Mouse (Mus musculus): Measurements from ENCODE around the gene Ecd. TPM values are rescaled to one million over a fixed set of nuclear protein-coding genes. Genes with fewer than 3 reads are reported as not detected.

The Ecd gene
- total RNA-seq (2021), result 39.2 and 46.9 TPM in 2 replicates
- long read RNA-seq, experiment 1, transcript Ecd-201 (14 exons, 3,132 nt), result major isoform, 52 of 66 reads
- long read RNA-seq, experiment 1, partial matches to known transcripts, result 7 of 66 reads
- long read RNA-seq, experiment 1, other reads (novel, unspliced or antisense), result 7 of 66 reads
- long read RNA-seq, experiment 2, transcript Ecd-201 (14 exons, 3,132 nt), result major isoform, 30 of 39 reads
- long read RNA-seq, experiment 2, partial matches to known transcripts, result 7 of 39 reads
- long read RNA-seq, experiment 2, other reads (novel, unspliced or antisense), result 2 of 39 reads

GRCm38 (mm10) chr14:20347991-20348541 lies at the start of gene Ecd, which contains the start of gene Fam149b:
Gene Ecd, minus strand, starts transcription at chr14:20348121.
Gene Fam149b, plus strand, starts transcription at chr14:20348162.
- DNase-seq, result peak; percentile 95

GRCm38 (mm10) chr14:20397220-20397619 lies 49.3 kb upstream of the Ecd start:
- DNase-seq, result peak; percentile 63

GRCm38 (mm10) chr14:20393205-20393913 lies 45.4 kb upstream of the Ecd start, which contains the start of gene Mrps16:
Gene Mrps16, minus strand, starts transcription at chr14:20393634.
- peak; percentile 97 for DNase-seq

- no peak for DNase-seq
Observed at GRCm38 (mm10) chr14:20392326-20392725, 44.4 kb upstream of the Ecd start.

GRCm38 (mm10) chr14:20389446-20390079 lies 41.6 kb upstream of the Ecd start:
- no peak for DNase-seq

- DNase-seq, result peak; percentile 97
Observed at GRCm38 (mm10) chr14:20388441-20389129, 40.7 kb upstream of the Ecd start, which contains the start of gene Dnajc9. Gene Dnajc9, minus strand, starts transcription at chr14:20388910.

- DNase-seq, result no peak
Observed at GRCm38 (mm10) chr14:20379753-20380430, 32.0 kb upstream of the Ecd start.

GRCm38 (mm10) chr14:20379087-20379640 lies 31.2 kb upstream of the Ecd start:
- no peak for DNase-seq

- peak; percentile 83 for DNase-seq
Observed at GRCm38 (mm10) chr14:20378313-20379061, 30.6 kb upstream of the Ecd start.

GRCm38 (mm10) chr14:20377112-20377521 lies 29.2 kb upstream of the Ecd start:
- peak; percentile 76 for DNase-seq

- no peak for DNase-seq
Observed at GRCm38 (mm10) chr14:20371854-20372253, 23.9 kb upstream of the Ecd start.

- DNase-seq, result no peak
Observed at GRCm38 (mm10) chr14:20370798-20371197, 22.9 kb upstream of the Ecd start.

- DNase-seq, result no peak
Observed at GRCm38 (mm10) chr14:20368271-20368670, 20.4 kb upstream of the Ecd start.

GRCm38 (mm10) chr14:20363230-20363629 lies 15.3 kb upstream of the Ecd start:
- no peak for DNase-seq

- DNase-seq, result no peak
Observed at GRCm38 (mm10) chr14:20347441-20347990, 405 bp downstream of the Ecd start.

- DNase-seq, result peak; percentile 21
Observed at GRCm38 (mm10) chr14:20345885-20346284, 2.0 kb downstream of the Ecd start.

- no peak for DNase-seq
Observed at GRCm38 (mm10) chr14:20340866-20341265, 7.1 kb downstream of the Ecd start.

GRCm38 (mm10) chr14:20340149-20340548 lies 7.8 kb downstream of the Ecd start:
- peak; percentile 48 for DNase-seq

- DNase-seq, result no peak
Observed at GRCm38 (mm10) chr14:20339415-20339814, 8.5 kb downstream of the Ecd start.

GRCm38 (mm10) chr14:20331316-20331715 lies 16.6 kb downstream of the Ecd start:
- no peak for DNase-seq

All from adrenal gland, postnatal 14 days (tissue).